Mouse (Mus musculus): ENCODE measurements at regions not wholly inside any gene's neighbourhood (a gene's known extent, or its start where the extent isn't known, plus 50 kb on each side); places are given as distances from the start of the nearest gene placed in this dataset.
"Not testable (repeated sequence)": the region's sequence is repeated elsewhere in the genome, so short reads cannot be mapped to it uniquely, and the experiment has no call there.

- DNase-seq (ENCODE audit: low read depth, low spot score) = peak; percentile 2
These were observed 167.0 kb upstream of the Ndn start for GRCm38 (mm10) chr7:62179387-62179786.

- DNase-seq (ENCODE audit: low read depth, low spot score) = no peak
These were observed 137.8 kb upstream of the Ndn start for GRCm38 (mm10) chr7:62208529-62208928.

DNA sequence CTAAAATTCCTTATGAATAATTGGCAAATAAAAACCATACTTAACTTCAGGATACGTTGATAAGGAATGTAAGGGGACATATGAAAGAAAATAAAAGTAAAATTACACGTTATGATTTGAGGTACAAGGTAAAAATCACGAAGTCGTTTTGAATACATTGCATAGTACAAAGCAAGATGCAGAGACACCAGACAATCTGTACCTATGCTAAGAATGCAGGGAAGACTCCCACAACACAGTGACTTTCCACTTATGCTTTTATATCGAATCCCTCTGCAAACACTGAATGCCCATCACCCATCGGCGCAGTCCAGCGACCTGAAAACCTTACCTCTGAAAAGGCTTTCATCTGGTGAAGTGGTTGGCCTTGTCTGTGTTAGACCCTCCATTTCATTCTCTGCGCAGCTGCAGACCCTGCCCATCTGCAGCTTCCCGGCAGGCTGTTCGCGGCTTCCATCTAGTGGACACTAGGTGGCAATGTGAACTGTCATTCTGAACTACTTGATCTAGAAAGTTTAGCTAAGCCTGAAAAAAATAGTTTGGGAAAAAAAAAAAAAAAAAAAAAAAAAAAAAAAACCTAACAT, 137.2 kb upstream of the Ndn start:
- DNase-seq (ENCODE audit: low read depth, low spot score) = peak; percentile 50

GRCm38 (mm10) chr7:62225184-62225583, 121.2 kb upstream of the Ndn start:
- DNase-seq (ENCODE audit: low read depth, low spot score) = no peak

DNA sequence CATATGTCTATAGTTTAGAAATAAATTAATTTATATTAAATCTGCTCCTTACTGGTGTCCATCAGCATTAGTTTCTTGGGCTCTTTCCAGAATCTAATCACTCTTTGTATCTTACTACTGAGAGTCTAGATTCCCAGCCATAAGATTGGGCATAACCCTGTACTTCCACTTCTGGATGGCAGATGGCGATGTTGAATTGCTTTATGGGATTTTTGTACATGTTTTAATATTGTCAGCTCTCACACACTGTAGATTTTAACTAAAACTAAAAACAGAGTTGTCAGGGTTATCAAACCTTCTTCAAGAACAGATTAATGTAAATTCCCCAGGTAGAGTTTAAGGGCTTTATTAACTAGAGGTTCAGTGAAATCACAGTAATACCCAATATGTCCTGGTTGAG, 118.6 kb upstream of the Ndn start:
- DNase-seq (ENCODE audit: low read depth, low spot score) = no peak

GRCm38 (mm10) chr7:62230713-62231112, 115.7 kb upstream of the Ndn start:
- DNase-seq (ENCODE audit: low read depth, low spot score) = no peak

DNA sequence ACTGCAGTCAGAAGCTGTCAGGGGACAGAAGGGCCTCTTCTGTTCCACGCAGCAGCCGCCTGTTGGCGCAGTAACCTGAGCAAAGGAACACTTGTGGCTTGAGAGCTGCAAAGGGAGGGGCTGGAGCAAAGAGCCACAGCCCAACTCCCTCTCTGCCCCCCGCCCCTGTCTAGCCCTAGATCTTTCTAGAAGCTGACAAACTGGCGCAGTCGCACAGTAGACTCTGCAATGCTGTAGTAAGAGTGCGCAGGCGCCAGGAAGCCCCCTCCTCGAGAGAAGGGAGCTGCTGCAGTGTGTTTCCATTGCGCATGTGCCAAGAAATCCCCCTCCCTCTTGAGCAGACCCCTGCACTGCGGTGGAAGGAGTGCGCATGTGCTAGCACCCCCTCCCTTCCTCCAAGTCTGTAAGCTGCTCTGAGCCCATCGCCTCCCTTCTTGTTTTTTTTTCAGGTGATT, 115.2 kb upstream of the Ndn start:
- DNase-seq (ENCODE audit: low read depth, low spot score) = no peak

GRCm38 (mm10) chr7:62232076-62232475, 114.3 kb upstream of the Ndn start:
- DNase-seq (ENCODE audit: low read depth, low spot score) = no peak

DNA sequence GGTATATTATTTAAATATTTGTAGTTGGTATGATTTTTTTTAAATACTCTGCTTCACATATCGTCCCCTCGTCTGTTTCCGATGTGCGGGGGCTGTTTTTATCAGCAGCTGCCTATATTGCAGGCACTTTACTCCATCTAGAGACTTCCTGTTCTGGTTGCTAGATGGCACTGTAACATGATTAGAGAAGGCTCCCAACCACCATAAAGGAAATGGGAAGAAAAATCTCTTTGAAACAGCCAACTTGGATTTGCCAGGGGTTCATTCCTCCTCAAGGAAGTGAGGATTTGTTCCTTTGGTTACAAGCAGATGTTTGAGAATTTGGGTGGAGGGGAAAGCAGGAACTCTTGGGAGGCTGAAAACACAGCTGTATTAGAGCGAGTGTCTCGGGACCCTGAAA, 112.3 kb upstream of the Ndn start:
- no peak for DNase-seq (ENCODE audit: low read depth, low spot score)

DNA sequence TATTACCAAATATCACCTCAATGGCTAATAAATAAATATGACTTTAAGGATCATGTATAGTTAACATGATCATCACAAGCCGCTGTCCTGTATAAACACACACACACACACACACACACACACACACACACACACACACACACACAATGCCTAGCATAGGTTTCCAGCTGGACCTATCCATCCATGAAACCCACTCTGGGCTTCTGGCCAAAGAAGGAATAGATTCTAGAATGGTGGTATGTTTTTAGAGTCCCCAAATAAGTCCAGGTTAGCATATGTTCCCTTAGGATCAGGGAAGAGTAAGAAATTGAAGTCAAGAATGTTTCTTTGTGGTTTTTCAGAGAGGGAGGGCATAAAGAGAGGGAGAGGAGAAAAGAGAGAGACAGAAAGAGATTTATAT, 110.6 kb upstream of the Ndn start:
- no peak for DNase-seq (ENCODE audit: low read depth, low spot score)

DNA sequence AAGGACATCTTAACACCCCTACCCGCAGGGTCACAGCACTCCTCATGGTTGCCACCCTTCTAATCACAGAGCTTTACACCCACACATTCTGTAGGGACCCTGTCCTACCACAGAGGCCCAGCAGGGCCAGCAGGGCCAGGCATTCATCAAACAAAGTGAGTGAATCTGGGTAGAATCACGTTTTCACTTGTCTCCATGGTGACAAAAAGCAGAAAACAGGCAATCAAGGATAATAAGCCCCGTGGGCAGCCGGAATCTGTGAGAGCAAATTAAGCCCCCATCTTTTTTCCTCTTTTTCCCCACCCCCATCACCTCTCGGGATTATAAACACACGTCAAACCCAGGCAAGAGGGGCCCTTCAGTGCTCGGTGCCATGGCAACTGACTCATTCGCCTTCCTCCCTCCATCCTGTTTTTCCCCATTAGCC, 84.7 kb upstream of the Ndn start:
- no peak for DNase-seq (ENCODE audit: low read depth, low spot score)

DNA sequence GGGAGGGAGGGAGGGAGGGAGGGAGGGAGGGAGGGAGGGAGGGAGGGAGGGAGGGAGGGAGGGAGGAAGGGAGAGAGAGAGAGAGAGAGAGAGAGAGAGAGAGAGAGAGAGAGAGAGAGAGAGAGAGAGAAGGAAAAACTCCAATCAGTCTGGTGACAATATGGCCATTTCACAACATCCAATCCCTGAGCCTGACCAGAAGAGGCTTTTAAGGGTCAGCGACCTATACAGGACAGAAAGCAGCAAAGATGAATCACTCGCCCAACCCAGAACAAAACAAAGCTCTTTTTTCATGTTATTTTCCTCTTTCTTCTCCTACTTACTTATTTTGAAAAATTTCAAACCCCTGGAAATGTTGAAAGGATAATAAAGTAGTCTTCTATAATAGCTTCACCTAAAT, 84.2 kb upstream of the Ndn start:
- not testable (repeated sequence) for DNase-seq (ENCODE audit: low read depth, low spot score)

- DNase-seq (ENCODE audit: low read depth, low spot score) = no peak
These were observed 77.1 kb upstream of the Ndn start for GRCm38 (mm10) chr7:62269156-62269855.

GRCm38 (mm10) chr7:62276219-62276618, 70.2 kb upstream of the Ndn start:
- no peak for DNase-seq (ENCODE audit: low read depth, low spot score)

DNA sequence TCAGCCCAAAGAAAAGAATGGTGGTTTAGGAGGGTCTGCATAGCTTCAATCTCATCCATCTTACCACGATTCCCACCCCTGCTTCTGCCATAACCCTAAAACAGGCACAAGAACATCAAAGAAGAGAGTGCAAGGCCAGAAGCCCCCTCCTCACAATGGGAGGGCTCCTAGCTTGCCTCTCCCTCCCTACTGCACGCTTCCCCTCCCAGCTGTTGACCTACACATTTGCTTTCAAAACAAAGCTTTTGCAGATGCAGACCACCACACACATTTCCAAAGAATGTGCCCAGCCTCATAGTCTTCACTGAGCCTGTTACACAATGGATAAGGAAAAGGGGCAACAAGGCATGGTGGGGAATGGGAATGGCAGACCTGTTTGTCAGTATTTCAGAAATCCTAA, 67.9 kb upstream of the Ndn start:
- no peak for DNase-seq (ENCODE audit: low read depth, low spot score)

DNA sequence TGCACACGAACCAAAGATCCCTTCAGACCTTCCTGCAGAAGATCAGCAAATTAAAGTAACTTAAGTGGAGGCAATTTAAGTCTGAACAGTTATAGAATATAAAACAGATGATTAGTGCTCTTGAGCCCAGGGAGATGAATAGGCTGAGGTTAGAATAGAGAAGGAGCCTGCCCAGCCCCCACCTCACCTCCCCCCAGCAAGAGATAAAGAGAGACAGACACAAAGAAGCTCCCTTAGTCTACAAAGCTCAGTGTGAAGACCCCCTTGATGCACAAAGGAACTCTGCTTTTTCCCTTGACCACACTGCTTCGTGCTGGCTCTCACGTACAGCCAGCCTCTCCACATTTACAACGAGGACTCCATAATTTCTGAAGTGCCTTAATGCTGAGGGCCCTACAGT, 67.3 kb upstream of the Ndn start:
- no peak for DNase-seq (ENCODE audit: low read depth, low spot score)
